Comparison of ENCODE assay signal across 8 mouse cellular contexts in genomic region chr11:20035343-20035928, GRCm38 (mm10).
A peak's percentile ranks its signal among the peaks of the same experiment; 100 is the strongest.
DNase-seq lines count a peak whose midpoint lies in the region; ATAC-seq and TF ChIP-seq lines count a peak whose summit lies in the region.

No protein-coding gene starts in this region.

- no peak overlapping the region for H3K4me3 ChIP-seq in liver, embryonic 14.5 days (ENCODE audit: insufficient read depth in 1 of 2, low read depth in 2 of 2, low read length in 2 of 2)

- no peak for ATAC-seq in cerebellum, adult (ENCODE audit: insufficient number of reproducible peaks, low FRiP score, low TSS enrichment)
- ATAC-seq in liver, embryonic 14.5 days (ENCODE audit: insufficient read depth) = peak; percentile 60; the same call in 1 of the 2 replicates
- no peak for ATAC-seq in monocyte, adult 5-6 weeks (replicated peaks; ENCODE audit: insufficient number of reproducible peaks, low FRiP score, low TSS enrichment, poor library complexity, severe bottlenecking)

- peaks cover 0 to 3% of the 10 kb centered on the region in 2 experiments; a peak in 2 of 4 replicates for H3K4me1 ChIP-seq in liver, embryonic 14.5 days (replicated peaks; ENCODE audit: control insufficient read depth in 2 of 2, insufficient read depth in 2 of 2, low read length in 1 of 2)

- no peaks in the 10 kb centered on the region for H3K36me3 ChIP-seq in liver, embryonic 14.5 days (replicated peaks; ENCODE audit: control insufficient read depth, insufficient read depth, low read depth)

- no peak overlapping the region for H3K9ac ChIP-seq in liver, embryonic 14.5 days (replicated peaks)

- no peaks in the 10 kb centered on the region for H3K9me3 ChIP-seq in liver, embryonic 14.5 days (ENCODE audit: control insufficient read depth, low read length)

- DNase-seq in cerebellum, postnatal 36 days = peak; percentile 45 to 48
- peak; percentile 55 for DNase-seq in CD4-positive helper T cell, adult 2 months (ENCODE audit: low read depth, low spot score)
- peak; percentile 95 for DNase-seq in brain, adult 2 months (ENCODE audit: low read depth, low spot score)
- peak in 1 of 3 experiments; percentile 36 for DNase-seq in liver, embryonic 14.5 days (ENCODE audit: low read depth in 3 of 3, low spot score in 3 of 3)
- no peak for DNase-seq in embryo, embryonic 10.5 days (ENCODE audit: low spot score)
- no peak for DNase-seq in cerebellum, adult 9-11 months

- no peak for TF ChIP-seq EP300 in liver, embryonic 14.5 days (IDR thresholded peaks at IDR 0.05; ENCODE audit: low read depth)

- H3K27me3 ChIP-seq in liver, embryonic 14.5 days (ENCODE audit: control insufficient read depth, insufficient read depth, low read length) = no peaks in the 10 kb centered on the region

- WGBS in liver, embryonic 14.5 days (ENCODE audit: insufficient replicate concordance) = 34% methylated on average over 11 of the region's 11 CpGs

- no peak overlapping the region for H3K27ac ChIP-seq in liver, embryonic 14.5 days

- H3K4me2 ChIP-seq in liver, embryonic 14.5 days (ENCODE audit: low read depth) = no peak overlapping the region

- TF ChIP-seq CTCF in liver, embryonic 14.5 days (IDR thresholded peaks at IDR 0.05; ENCODE audit: low read depth) = no peak

Comparison
In these comparisons a context has a peak if more than half of its experiments do, and no peak if none do; other contexts are left out.
1. DNase-seq: peak in cerebellum, postnatal 36 days (2 of 2), CD4-positive helper T cell, adult 2 months (single experiment) and brain, adult 2 months (single experiment); none in embryo, embryonic 10.5 days (single experiment) and cerebellum, adult 9-11 months (single experiment).